Mouse (Mus musculus) hindbrain, postnatal 0 days (tissue): ENCODE measurements around the gene Slc27a5. TPM values are rescaled to one million over a fixed set of nuclear protein-coding genes. Genes with fewer than 3 reads are reported as not detected.

ENCODE experiments used
- ATAC-seq: fragments of 200-750 bp; cut with Nextera tagmentation; 2 replicates; pipeline ENCODE4 v1.8.0; 2017; ENCODE audit warnings: mild to moderate bottlenecking, moderate TSS enrichment, moderate library complexity
- DNase-seq: peaks from one replicate; pipeline ENCODE4 v3.0.0-alpha.2; 2015; ENCODE audit warnings: low spot score
- H3K27ac ChIP-seq: fragments of 300-500 bp; sonication (generic); 2 replicates; pipeline ENCODE4 v1.5.1; 2014; ENCODE audit warnings: mild to moderate bottlenecking
- H3K27me3 ChIP-seq: fragments of 300-500 bp; sonication (generic); 2 replicates; pipeline ENCODE4 v1.6.1; 2014; ENCODE audit warnings: low read length, mixed read lengths; ENCODE audit not compliant: insufficient read depth
- H3K36me3 ChIP-seq: fragments of 300-500 bp; sonication (generic); 2 replicates; pipeline ENCODE4 v1.6.1; 2014; ENCODE audit warnings: low read length, mixed read lengths; ENCODE audit not compliant: insufficient read depth
- H3K4me1 ChIP-seq: fragments of 300-500 bp; sonication (generic); 2 replicates; pipeline ENCODE4 v1.6.1; 2014; ENCODE audit warnings: antibody characterized with exemption, low read length, mixed read lengths; ENCODE audit not compliant: insufficient read depth
- H3K4me2 ChIP-seq: fragments of 300-500 bp; sonication (generic); 2 replicates; pipeline ENCODE4 v1.6.1; 2014; ENCODE audit warnings: low read depth, mild to moderate bottlenecking, low read length, moderate library complexity, mixed read lengths
- H3K4me3 ChIP-seq: fragments of 300-500 bp; sonication (generic); 2 replicates; pipeline ENCODE4 v1.5.1; 2014; ENCODE audit warnings: low read length
- H3K9ac ChIP-seq: fragments of 300-500 bp; sonication (generic); replicated peaks from 2 replicates; pipeline ENCODE4 v1.6.1; 2014; ENCODE audit warnings: mild to moderate bottlenecking, low read length, moderate library complexity, mixed read lengths
- H3K9me3 ChIP-seq: fragments of 300-500 bp; sonication (generic); 2 replicates; pipeline ENCODE4 v1.6.1; 2016; ENCODE audit warnings: low read length, mixed read lengths
- CTCF ChIP-seq: IDR thresholded peaks from 2 replicates; pipeline ENCODE4 v1.5.1; 2016; ENCODE audit warnings: antibody characterized with exemption, control low read depth, low read depth
- WGBS: fragments of 180-500 bp; shearing (Covaris S2); extraction: QIAGEN DNeasy Blood & Tissue Kit; methylation state at CpG from one replicate; pipeline ENCODE4 v1.1.7; 2014; 5-methylcytosine and 5-hydroxymethylcytosine counted together
- polyA plus RNA-seq: library from polyadenylated mRNA; unstranded; fragments of >200 nt; fragmentation: Nextera tagmentation; extraction: Ambion mirVana; gene quantifications from 2 replicates; pipeline ENCODE4 v1.2.1, GENCODE M21; 2015
- total RNA-seq: library from RNA; depleted of rRNA; stranded (reverse); fragments of >200 nt; gene quantifications from 2 replicates; pipeline ENCODE4 v1.2.3, GENCODE M21; 2014

Slc27a5 gene
- total and polyA plus RNA-seq, 2 experiments from 2014 or later = 0.29 to 1.7 TPM

GRCm38 (mm10) chr7:13041256-13041655 lies 43.3 kb upstream of the Slc27a5 start:
- ATAC-seq = no peak
- Histone ChIP-seq H3K4me1 (peaks cover 12% of the 10 kb centered on the region), H3K9me3 (no peaks in the 10 kb centered on the region), H3K27me3 (0 out of 2 replicates have a peak, but pooled peaks cover 3% of the 10 kb centered on the region), H3K4me3 (no peak overlapping the region), H3K4me2 (no peak overlapping the region), H3K27ac (no peak overlapping the region), H3K36me3 (0 out of 2 replicates have a peak, but pooled peaks cover 2% of the 10 kb centered on the region), H3K9ac (no peak overlapping the region)
- TF ChIP-seq CTCF = no peak
- DNase-seq = no peak
- 86% methylated on average over 1 of the region's 1 CpGs for WGBS

GRCm38 (mm10) chr7:13039181-13039580 lies 41.2 kb upstream of the Slc27a5 start:
- ATAC-seq (no peak), DNase-seq (no peak)
- Histone ChIP-seq H3K9ac (peak overlapping the region; percentile 98; the same call in 1 of the 2 replicates), H3K4me3 (no peak overlapping the region), H3K4me1 (peaks cover 8% of the 10 kb centered on the region), H3K9me3 (no peaks in the 10 kb centered on the region), H3K27ac (peak overlapping the region; percentile 100; the same call in 1 of the 2 replicates), H3K27me3 (0 out of 2 replicates have a peak, but pooled peaks cover 3% of the 10 kb centered on the region), H3K4me2 (peak overlapping the region; percentile 62), H3K36me3 (peaks cover 16% of the 10 kb centered on the region)
- TF ChIP-seq CTCF = no peak
- 91% methylated on average over 1 of the region's 1 CpGs for WGBS

GRCm38 (mm10) chr7:13038621-13039169 lies 40.7 kb upstream of the Slc27a5 start:
- 14% methylated on average over 15 of the region's 15 CpGs for WGBS
- no peak for TF ChIP-seq CTCF

DNA sequence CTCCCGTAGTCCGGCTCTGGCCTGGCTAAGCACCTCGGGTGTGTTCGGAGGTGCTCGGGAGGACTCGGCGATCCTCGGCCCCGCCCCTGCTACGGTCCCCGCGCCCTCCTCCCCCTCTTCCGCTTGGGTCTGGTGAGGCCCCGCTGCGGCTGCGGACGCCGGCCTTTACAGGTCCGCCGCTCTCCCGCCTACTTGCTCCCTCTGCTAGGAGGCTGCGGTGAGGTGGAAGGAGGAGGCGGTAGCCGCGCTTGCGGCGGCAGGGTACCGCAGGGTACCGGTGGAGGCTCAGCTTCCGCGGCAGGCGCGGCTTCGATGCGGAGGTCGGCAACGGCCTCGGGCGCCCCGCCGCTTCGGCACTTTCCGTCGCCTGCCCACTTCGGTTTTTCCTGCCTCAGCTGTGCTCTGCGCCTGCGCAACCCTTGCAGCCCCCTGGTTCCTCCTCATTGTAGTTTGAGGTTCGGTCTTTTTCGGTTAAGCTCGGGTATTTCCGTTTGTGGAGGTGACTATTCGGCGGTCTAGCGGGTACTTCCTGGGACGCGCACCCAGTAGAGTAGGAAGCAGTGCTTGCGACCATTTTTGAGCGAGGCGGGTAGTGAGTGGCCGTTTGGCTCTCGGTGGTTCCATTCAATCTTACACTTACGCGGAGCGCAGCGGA lies 40.0 kb upstream of the Slc27a5 start, which contains the start of gene Ube2m:
TSS of gene Ube2m (minus strand) at position 375 of the 655 bp plus-strand sequence.
- H3K4me2 ChIP-seq = peak within 1 kb of the TSS; percentile 62
- H3K9me3 ChIP-seq = no peaks in the 10 kb centered on the region
- DNase-seq (peak; percentile 100), ATAC-seq (peak; percentile 92)
- peak within 1 kb of the TSS; percentile 100 for H3K27ac ChIP-seq
- 0 out of 2 replicates have a peak, but pooled peaks cover 3% of the 10 kb centered on the region for H3K27me3 ChIP-seq
- peaks cover 9% of the 10 kb centered on the region; the same call in 1 of the 2 replicates for H3K4me1 ChIP-seq
- peaks cover 16% of the 10 kb centered on the region for H3K36me3 ChIP-seq
- H3K4me3 ChIP-seq = peak within 1 kb of the TSS; percentile 86
- no peak for TF ChIP-seq CTCF
- under 1% methylated on average over 54 of the region's 65 CpGs for WGBS
- H3K9ac ChIP-seq = peak within 1 kb of the TSS; percentile 98

More at GRCm38 (mm10) chr7:13038621-13039169, 40.7 kb upstream of the Slc27a5 start:
- Histone ChIP-seq H3K4me1 (peaks cover 8% of the 10 kb centered on the region), H3K9me3 (no peaks in the 10 kb centered on the region), H3K27me3 (0 out of 2 replicates have a peak, but pooled peaks cover 3% of the 10 kb centered on the region), H3K36me3 (peaks cover 16% of the 10 kb centered on the region), H3K27ac (peak overlapping the region; percentile 100), H3K9ac (peak overlapping the region; percentile 98), H3K4me3 (peak overlapping the region; percentile 86), H3K4me2 (peak overlapping the region; percentile 62)
- DNase-seq (peak; percentile 46), ATAC-seq (no peak)

DNA sequence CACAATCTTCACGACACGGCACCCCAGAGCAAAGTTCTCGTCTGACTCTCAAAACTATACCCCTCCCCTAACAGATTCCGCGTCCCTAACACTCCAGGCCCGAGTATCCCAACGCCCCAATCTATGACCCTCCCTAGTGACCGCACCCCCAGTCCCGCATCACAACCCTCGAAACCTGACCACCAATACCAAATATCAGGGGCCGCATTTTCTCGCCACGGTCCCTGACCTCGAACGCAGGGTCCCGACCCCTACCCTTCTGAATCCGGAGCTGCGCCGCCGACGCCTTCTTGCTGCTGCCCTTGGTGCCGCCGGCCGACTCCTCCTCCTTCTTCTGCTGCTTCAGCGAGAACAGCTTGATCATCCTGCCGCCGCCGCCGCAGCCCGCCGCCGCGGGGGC lies 39.4 kb upstream of the Slc27a5 start:
- Histone ChIP-seq H3K4me3 (peak overlapping the region; percentile 86), H3K9ac (peak overlapping the region; percentile 98), H3K27ac (peak overlapping the region; percentile 100), H3K9me3 (no peaks in the 10 kb centered on the region), H3K36me3 (peaks cover 22% of the 10 kb centered on the region), H3K27me3 (no peaks in the 10 kb centered on the region), H3K4me2 (peak overlapping the region; percentile 62), H3K4me1 (peaks cover 9% of the 10 kb centered on the region; the same call in 1 of the 2 replicates)
- no peak for TF ChIP-seq CTCF
- ATAC-seq (no peak), DNase-seq (no peak)
- 2% methylated on average over 28 of the region's 33 CpGs for WGBS

GRCm38 (mm10) chr7:13036806-13037205 lies 38.8 kb upstream of the Slc27a5 start:
- no peaks in the 10 kb centered on the region for H3K9me3 ChIP-seq
- peak overlapping the region; percentile 100; the same call in 1 of the 2 replicates for H3K27ac ChIP-seq
- peak overlapping the region; percentile 98 for H3K9ac ChIP-seq
- TF ChIP-seq CTCF = no peak
- DNase-seq (no peak), ATAC-seq (no peak)
- H3K4me1 ChIP-seq = peaks cover 9% of the 10 kb centered on the region; the same call in 1 of the 2 replicates
- H3K4me2 ChIP-seq = peak overlapping the region; percentile 62
- 46% methylated on average over 4 of the region's 4 CpGs for WGBS
- peaks cover 28% of the 10 kb centered on the region for H3K36me3 ChIP-seq
- H3K27me3 ChIP-seq = no peaks in the 10 kb centered on the region
- H3K4me3 ChIP-seq = peak overlapping the region; percentile 86
